Mouse (Mus musculus): ENCODE data around the gene Sprr2b. TPM values are rescaled to one million over a fixed set of nuclear protein-coding genes. Genes with fewer than 3 reads are reported as not detected.

Sprr2b gene
- total RNA-seq (2023): not detected

GRCm38 (mm10) chr3:92316320-92316719, at the start of gene Sprr2b:
Sprr2b (plus strand) TSS chr3:92316620.

DNA sequence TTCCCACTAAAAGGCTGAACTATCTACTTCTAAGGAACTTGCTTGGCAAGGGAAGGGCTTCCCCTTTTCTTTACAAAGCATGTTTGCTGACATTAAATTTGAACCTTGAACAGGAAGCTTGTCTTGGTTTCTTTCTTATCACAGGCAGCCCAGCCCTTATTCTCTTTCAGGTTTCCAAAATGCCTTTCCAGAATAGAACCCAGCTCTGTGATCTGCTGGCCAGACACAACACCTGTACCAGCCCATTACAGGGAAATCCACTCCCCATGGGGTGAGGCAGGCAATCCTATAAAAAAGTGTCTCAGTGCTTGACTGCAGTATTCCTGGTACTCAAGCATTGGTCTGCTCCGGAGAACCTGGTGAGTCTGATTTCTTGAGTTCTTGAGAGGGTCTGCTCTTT, 31.3 kb upstream of the Sprr2b start, which contains the start of gene Sprr2a3:
Gene Sprr2a3 (plus strand): TSS at position 317 of the 400 bp plus-strand sequence.

DNA sequence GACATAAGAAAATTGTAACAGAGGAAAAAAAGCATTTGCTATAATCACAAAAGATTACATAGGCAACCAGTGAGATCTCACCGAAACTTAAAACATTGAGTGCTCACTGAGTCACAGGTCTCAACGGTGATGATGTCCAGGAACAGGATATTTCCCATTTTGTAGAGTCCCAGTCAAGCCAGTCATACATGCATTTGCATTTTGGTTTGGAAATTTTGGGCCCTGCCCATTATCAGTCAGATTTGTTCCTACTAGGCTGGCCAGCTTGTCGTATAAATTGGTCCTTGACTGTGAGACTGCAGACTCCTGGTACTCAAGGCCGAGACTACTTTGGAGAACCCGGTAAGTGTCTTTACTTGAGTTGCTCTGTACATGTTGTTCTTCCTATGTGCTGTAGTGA, 22.4 kb downstream of the Sprr2b start, which contains the start of gene Sprr2d:
Gene Sprr2d (plus strand): TSS at position 301 of the 400 bp plus-strand sequence.

DNA sequence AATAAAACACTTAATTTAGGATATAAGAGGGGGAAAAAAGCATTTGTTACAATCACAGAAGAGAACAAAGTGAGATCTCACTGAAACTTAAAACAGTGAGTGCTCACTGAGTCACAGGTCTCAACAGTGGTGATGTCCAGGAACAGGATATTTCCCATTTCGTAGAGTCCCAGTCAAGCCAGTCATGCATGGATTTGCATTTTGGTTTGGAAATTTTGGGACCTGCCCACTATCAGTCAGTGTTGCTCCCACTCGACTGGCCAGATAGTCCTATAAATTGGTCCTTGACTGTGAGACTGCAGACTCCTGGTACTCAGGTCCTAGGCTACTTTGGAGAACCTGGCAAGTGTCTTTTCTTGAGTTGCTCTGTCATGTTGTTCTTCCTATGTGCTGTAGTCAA, 35.4 kb downstream of the Sprr2b start, which contains the start of gene Sprr2e:
Gene Sprr2e (plus strand): TSS at position 301 of the 400 bp plus-strand sequence.

GRCm38 (mm10) chr3:92364887-92365286, 48.5 kb downstream of the Sprr2b start, which contains the start of gene Sprr2f:
Sprr2f (plus strand) TSS chr3:92365187.

Other genes starting within 250 kb of the Sprr2b start
- not detected for gene Lor, start 233.5 kb upstream of the Sprr2b start, total RNA-seq (2023)
- gene Prr9, start 192.7 kb upstream of the Sprr2b start, total RNA-seq (2023): not detected
- not detected for gene Lelp1, start 173.9 kb upstream of the Sprr2b start, total RNA-seq (2023)
- gene Sprr2a1, start 100.8 kb upstream of the Sprr2b start, total RNA-seq (2023): not detected
- gene Sprr2a2, start 100.7 kb upstream of the Sprr2b start, total RNA-seq (2023): not detected
- gene Sprr2a3, start 31.2 kb upstream of the Sprr2b start, total RNA-seq (2023): not detected
- not detected for gene Sprr2d, start 22.5 kb downstream of the Sprr2b start, total RNA-seq (2023)
- gene Sprr2e, start 35.5 kb downstream of the Sprr2b start, total RNA-seq (2023): not detected
- not detected for gene Sprr2f, start 48.6 kb downstream of the Sprr2b start, total RNA-seq (2023)
- gene Sprr2h, start 69.1 kb downstream of the Sprr2b start, total RNA-seq (2023): not detected
- not detected for gene Sprr2i, start 91.4 kb downstream of the Sprr2b start, total RNA-seq (2023)
- gene Sprr2j-ps, start 101.5 kb downstream of the Sprr2b start, total RNA-seq (2023): not detected
- gene Gm9774, start 112.8 kb downstream of the Sprr2b start, total RNA-seq (2023): 1.4 TPM
- gene Sprr2k, start 116.0 kb downstream of the Sprr2b start, total RNA-seq (2023): not detected
- gene Sprr1b, start 122.2 kb downstream of the Sprr2b start, total RNA-seq (2023): not detected
- not detected for gene Sprr3, start 142.1 kb downstream of the Sprr2b start, total RNA-seq (2023)
- gene Sprr1a, start 169.3 kb downstream of the Sprr2b start, total RNA-seq (2023): not detected
- gene Sprr4, start 183.9 kb downstream of the Sprr2b start, total RNA-seq (2023): not detected
- gene 2310046K23Rik, start 217.9 kb downstream of the Sprr2b start, total RNA-seq (2023): not detected